Mouse (Mus musculus) kidney, embryonic 16.5 days (tissue): ENCODE results near the gene 1190007I07Rik. TPM values are rescaled to one million over a fixed set of nuclear protein-coding genes. Genes with fewer than 3 reads are reported as not detected.

Experiments
- polyA plus RNA-seq: library from polyadenylated mRNA; unstranded; fragments of >200 nt; fragmentation: Nextera tagmentation; extraction: Ambion mirVana; gene quantifications from 2 replicates; pipeline ENCODE4 v1.2.1, GENCODE M21; 2015

Gene 1190007I07Rik
- polyA plus RNA-seq, 1 experiment from 2014 or later: 43.2 TPM

Other genes with a start within 250 kb of the 1190007I07Rik start
- gene Gm1553, start 130.6 kb downstream of the 1190007I07Rik start, polyA plus RNA-seq: not detected in 2 replicates
- gene Tdg, start 6.6 kb upstream of the 1190007I07Rik start, polyA plus RNA-seq: 158 and 159 TPM in 2 replicates
- 3.0 and 4.1 TPM in 2 replicates for gene Glt8d2, start 67.4 kb upstream of the 1190007I07Rik start, polyA plus RNA-seq
- 30.4 and 33.9 TPM in 2 replicates for gene Hcfc2, start 72.9 kb upstream of the 1190007I07Rik start, polyA plus RNA-seq
- gene Nfyb, start 140.9 kb upstream of the 1190007I07Rik start, polyA plus RNA-seq: 47.1 and 48.3 TPM in 2 replicates
- gene Txnrd1, start 210.7 kb upstream of the 1190007I07Rik start, polyA plus RNA-seq: 112 and 113 TPM in 2 replicates
- 0.16 and 0.40 TPM in 2 replicates for gene Eid3, start 243.4 kb upstream of the 1190007I07Rik start, polyA plus RNA-seq